Mouse (Mus musculus) small intestine, adult 2 months (tissue): Measurements from ENCODE around the gene Mccc1. TPM values are rescaled to one million over a fixed set of nuclear protein-coding genes. Genes with fewer than 3 reads are reported as not detected.

Experiments
- H3K27ac ChIP-seq: fragments of 200-500 bp; 2 replicates; pipeline ENCODE4 v1.5.1; 2012; ENCODE audit warnings: low read depth, low read length, control low read depth, inconsistent platforms; ENCODE audit not compliant: insufficient read depth
- H3K27me3 ChIP-seq: fragments of 200-500 bp; 2 replicates; pipeline ENCODE4 v1.6.1; 2012; ENCODE audit warnings: mild to moderate bottlenecking, moderate library complexity, low read length, inconsistent platforms; ENCODE audit not compliant: control insufficient read depth, insufficient read depth
- H3K36me3 ChIP-seq: fragments of 200-500 bp; 2 replicates; pipeline ENCODE4 v1.6.1; 2012; ENCODE audit warnings: mild to moderate bottlenecking, low read length, control low read depth, inconsistent platforms; ENCODE audit not compliant: control insufficient read depth, insufficient read depth
- H3K4me1 ChIP-seq: fragments of 200-500 bp; 2 replicates; pipeline ENCODE4 v1.6.1; 2012; ENCODE audit warnings: low read length, inconsistent platforms, mixed read lengths; ENCODE audit not compliant: control insufficient read depth, insufficient read depth, insufficient read length
- H3K4me3 ChIP-seq: fragments of 200-500 bp; 2 replicates; pipeline ENCODE4 v1.5.1; 2012; ENCODE audit warnings: low read depth, mild to moderate bottlenecking, control low read depth, inconsistent platforms, low read length, moderate library complexity
- CTCF ChIP-seq: fragments of 200-500 bp; IDR thresholded peaks from 2 replicates; pipeline ENCODE4 v1.5.1; 2012; ENCODE audit warnings: low read depth, mild to moderate bottlenecking, control low read depth, inconsistent platforms, low read length, moderate library complexity, mixed read lengths; ENCODE audit not compliant: insufficient replicate concordance, insufficient read length; ENCODE audit errors: extremely low read depth
- POLR2A ChIP-seq: fragments of 200-500 bp; IDR thresholded peaks from 2 replicates; pipeline ENCODE4 v1.6.1; 2012; ENCODE audit warnings: low read depth, mild to moderate bottlenecking, control low read depth, inconsistent platforms, low read length, moderate library complexity
- WGBS: fragments of 180-500 bp; shearing (Covaris S2); methylation state at CpG from one replicate; pipeline ENCODE4 v1.1.7; 2018; 5-methylcytosine and 5-hydroxymethylcytosine counted together
- polyA plus RNA-seq: library from polyadenylated mRNA; depleted of rRNA; stranded (reverse); fragments of >200 nt; gene quantifications from 2 replicates; pipeline ENCODE4 v1.2.3, GENCODE M21; 2012

The Mccc1 gene
- polyA plus RNA-seq, 1 experiment = 7.1 TPM

GRCm38 (mm10) chr3:35963921-35964320 lies 36.6 kb downstream of the Mccc1 start:
- H3K4me3 ChIP-seq = no peak overlapping the region
- TF ChIP-seq POLR2A = no peak
- no peak for TF ChIP-seq CTCF
- H3K27ac ChIP-seq = no peak overlapping the region
- H3K4me1 ChIP-seq = no peaks in the 10 kb centered on the region
- 93% methylated on average over 5 of the region's 5 CpGs for WGBS
- H3K36me3 ChIP-seq = peaks cover 16% of the 10 kb centered on the region
- H3K27me3 ChIP-seq = no peaks in the 10 kb centered on the region

GRCm38 (mm10) chr3:35963401-35963800 lies 37.1 kb downstream of the Mccc1 start:
- 95% methylated on average over 4 of the region's 4 CpGs for WGBS
- no peak for TF ChIP-seq POLR2A
- TF ChIP-seq CTCF = no peak

GRCm38 (mm10) chr3:35962967-35963366 lies 37.5 kb downstream of the Mccc1 start:
- Histone ChIP-seq H3K4me3 (no peak overlapping the region), H3K4me1 (no peaks in the 10 kb centered on the region), H3K27me3 (no peaks in the 10 kb centered on the region), H3K27ac (no peak overlapping the region), H3K36me3 (peaks cover 16% of the 10 kb centered on the region)
- 90% methylated on average over 5 of the region's 5 CpGs for WGBS
- peak; percentile 9; the same call in 1 of the 2 replicates for TF ChIP-seq CTCF
- no peak for TF ChIP-seq POLR2A

More at GRCm38 (mm10) chr3:35963401-35963800, 37.1 kb downstream of the Mccc1 start:
- no peaks in the 10 kb centered on the region for H3K4me1 ChIP-seq
- H3K27me3 ChIP-seq = no peaks in the 10 kb centered on the region
- no peak overlapping the region for H3K4me3 ChIP-seq
- H3K27ac ChIP-seq = no peak overlapping the region
- H3K36me3 ChIP-seq = peaks cover 16% of the 10 kb centered on the region

- WGBS = 95% methylated on average over 3 of the region's 3 CpGs
- no peak overlapping the region for H3K27ac ChIP-seq
- H3K36me3 ChIP-seq = peaks cover 5% of the 10 kb centered on the region
- H3K4me1 ChIP-seq = no peaks in the 10 kb centered on the region
- no peak for TF ChIP-seq POLR2A
- TF ChIP-seq CTCF = no peak
- no peak overlapping the region for H3K4me3 ChIP-seq
- H3K27me3 ChIP-seq = no peaks in the 10 kb centered on the region
Measured at GRCm38 (mm10) chr3:35957230-35957629, 43.2 kb downstream of the Mccc1 start.

- Histone ChIP-seq H3K4me3 (no peak overlapping the region), H3K36me3 (no peaks in the 10 kb centered on the region; the same call in 1 of the 2 replicates), H3K27me3 (no peaks in the 10 kb centered on the region), H3K4me1 (no peaks in the 10 kb centered on the region), H3K27ac (no peak overlapping the region)
- WGBS = 94% methylated on average over 11 of the region's 11 CpGs
- TF ChIP-seq CTCF (no peak), POLR2A (no peak)
Measured at GRCm38 (mm10) chr3:35954901-35955575, 45.4 kb downstream of the Mccc1 start.

GRCm38 (mm10) chr3:35953816-35954215 lies 46.7 kb downstream of the Mccc1 start:
- H3K4me3 ChIP-seq = no peak overlapping the region
- no peak for TF ChIP-seq POLR2A
- no peak for TF ChIP-seq CTCF
- no peaks in the 10 kb centered on the region for H3K36me3 ChIP-seq
- no peak overlapping the region for H3K27ac ChIP-seq
- WGBS = 87% methylated on average over 6 of the region's 6 CpGs
- H3K27me3 ChIP-seq = no peaks in the 10 kb centered on the region
- no peaks in the 10 kb centered on the region for H3K4me1 ChIP-seq

- no peaks in the 10 kb centered on the region for H3K4me1 ChIP-seq
- no peak overlapping the region for H3K4me3 ChIP-seq
- no peaks in the 10 kb centered on the region for H3K36me3 ChIP-seq
- no peak overlapping the region for H3K27ac ChIP-seq
- no peak for TF ChIP-seq POLR2A
- no peak for TF ChIP-seq CTCF
- no peaks in the 10 kb centered on the region for H3K27me3 ChIP-seq
- 55% methylated on average over 1 of the region's 1 CpGs for WGBS
Measured at GRCm38 (mm10) chr3:35953184-35953583, 47.3 kb downstream of the Mccc1 start.
